Mouse (Mus musculus) intestine, embryonic 14.5 days (tissue): ENCODE measurements around the gene Cadm1. TPM values are rescaled to one million over a fixed set of nuclear protein-coding genes. Genes with fewer than 3 reads are reported as not detected.

Experiments used
- ATAC-seq: fragments of 200-750 bp; cut with Nextera tagmentation; replicated peaks from 2 replicates; pipeline ENCODE4 v1.8.0; 2017; ENCODE audit warnings: low read depth, moderate number of reproducible peaks, moderate TSS enrichment, moderate library complexity; ENCODE audit not compliant: low FRiP score, low TSS enrichment
- DNase-seq: peaks from one replicate; pipeline ENCODE4 v3.0.0-alpha.2; 2018; ENCODE audit warnings: low spot score
- H3K27ac ChIP-seq: fragments of 300-500 bp; sonication (generic); 2 replicates; pipeline ENCODE4 v1.5.1; 2014; ENCODE audit warnings: low read depth, mild to moderate bottlenecking, control low read depth
- H3K27me3 ChIP-seq: fragments of 300-500 bp; sonication (generic); replicated peaks from 2 replicates; pipeline ENCODE4 v1.6.1; 2014; ENCODE audit warnings: low read length, control low read depth; ENCODE audit not compliant: control insufficient read depth, insufficient read depth
- H3K36me3 ChIP-seq: fragments of 300-500 bp; sonication (generic); 2 replicates; pipeline ENCODE4 v1.6.1; 2014; ENCODE audit warnings: low read length, control low read depth; ENCODE audit not compliant: control insufficient read depth, insufficient read depth
- H3K4me1 ChIP-seq: fragments of 300-500 bp; sonication (generic); replicated peaks from 2 replicates; pipeline ENCODE4 v1.6.1; 2014; ENCODE audit warnings: low read length, control low read depth, mixed read lengths; ENCODE audit not compliant: control insufficient read depth, insufficient read depth
- H3K4me2 ChIP-seq: fragments of 300-500 bp; sonication (generic); 2 replicates; pipeline ENCODE4 v1.6.1; 2014; ENCODE audit warnings: low read length
- H3K4me3 ChIP-seq: fragments of 300-500 bp; sonication (generic); 2 replicates; pipeline ENCODE4 v1.5.1; 2014; ENCODE audit warnings: low read depth, low read length, control low read depth, mixed read lengths
- H3K9ac ChIP-seq: fragments of 300-500 bp; sonication (generic); 2 replicates; pipeline ENCODE4 v1.6.1; 2014; ENCODE audit warnings: mild to moderate bottlenecking, low read length
- H3K9me3 ChIP-seq: fragments of 300-500 bp; sonication (generic); 2 replicates; pipeline ENCODE4 v1.6.1; 2016; ENCODE audit warnings: low read length, control low read depth; ENCODE audit not compliant: control insufficient read depth
- WGBS: fragments of 180-500 bp; shearing (Covaris S2); extraction: QIAGEN DNeasy Blood & Tissue Kit; methylation state at CpG from one replicate; pipeline ENCODE4 v1.1.7; 2014; 5-methylcytosine and 5-hydroxymethylcytosine counted together
- polyA plus RNA-seq: library from polyadenylated mRNA; unstranded; fragments of >200 nt; fragmentation: Nextera tagmentation; extraction: Ambion mirVana; gene quantifications from 2 replicates; pipeline ENCODE4 v1.2.1, GENCODE M21; 2014

Cadm1 gene
- polyA plus RNA-seq, 1 experiment from 2014 or later: 74.7 TPM

GRCm38 (mm10) chr9:47603971-47604370 is 74.0 kb downstream of the Cadm1 start:
- WGBS: 67% methylated on average over 4 of the region's 4 CpGs
- Histone ChIP-seq H3K27me3 (no peaks in the 10 kb centered on the region), H3K36me3 (no peaks in the 10 kb centered on the region), H3K4me3 (no peak overlapping the region), H3K4me1 (no peaks in the 10 kb centered on the region), H3K4me2 (no peak overlapping the region), H3K9ac (no peak overlapping the region), H3K27ac (no peak overlapping the region), H3K9me3 (no peaks in the 10 kb centered on the region)
- ATAC-seq (no peak), DNase-seq (no peak)

GRCm38 (mm10) chr9:47605628-47606027 is 75.7 kb downstream of the Cadm1 start:
- Histone ChIP-seq H3K9me3 (no peaks in the 10 kb centered on the region), H3K4me3 (no peak overlapping the region), H3K27me3 (no peaks in the 10 kb centered on the region), H3K4me2 (no peak overlapping the region), H3K27ac (no peak overlapping the region), H3K4me1 (no peaks in the 10 kb centered on the region), H3K9ac (no peak overlapping the region), H3K36me3 (no peaks in the 10 kb centered on the region)
- WGBS: 89% methylated on average over 5 of the region's 5 CpGs
- ATAC-seq: no peak
- no peak for DNase-seq

- ATAC-seq: no peak
- DNase-seq: no peak
- Histone ChIP-seq H3K4me1 (no peaks in the 10 kb centered on the region), H3K27ac (no peak overlapping the region), H3K36me3 (no peaks in the 10 kb centered on the region), H3K27me3 (no peaks in the 10 kb centered on the region), H3K9ac (no peak overlapping the region), H3K4me3 (no peak overlapping the region), H3K4me2 (no peak overlapping the region), H3K9me3 (no peaks in the 10 kb centered on the region)
- 63% methylated on average over 7 of the region's 7 CpGs for WGBS
Observed at GRCm38 (mm10) chr9:47608441-47608840, 78.5 kb downstream of the Cadm1 start.

GRCm38 (mm10) chr9:47608921-47609320 is 78.9 kb downstream of the Cadm1 start:
- no peaks in the 10 kb centered on the region for H3K27me3 ChIP-seq
- H3K27ac ChIP-seq: no peak overlapping the region
- H3K4me3 ChIP-seq: no peak overlapping the region
- no peak overlapping the region for H3K9ac ChIP-seq
- DNase-seq: no peak
- H3K9me3 ChIP-seq: no peaks in the 10 kb centered on the region
- 44% methylated on average over 5 of the region's 6 CpGs for WGBS
- no peaks in the 10 kb centered on the region for H3K36me3 ChIP-seq
- H3K4me2 ChIP-seq: no peak overlapping the region
- no peaks in the 10 kb centered on the region for H3K4me1 ChIP-seq
- ATAC-seq: no peak

DNA sequence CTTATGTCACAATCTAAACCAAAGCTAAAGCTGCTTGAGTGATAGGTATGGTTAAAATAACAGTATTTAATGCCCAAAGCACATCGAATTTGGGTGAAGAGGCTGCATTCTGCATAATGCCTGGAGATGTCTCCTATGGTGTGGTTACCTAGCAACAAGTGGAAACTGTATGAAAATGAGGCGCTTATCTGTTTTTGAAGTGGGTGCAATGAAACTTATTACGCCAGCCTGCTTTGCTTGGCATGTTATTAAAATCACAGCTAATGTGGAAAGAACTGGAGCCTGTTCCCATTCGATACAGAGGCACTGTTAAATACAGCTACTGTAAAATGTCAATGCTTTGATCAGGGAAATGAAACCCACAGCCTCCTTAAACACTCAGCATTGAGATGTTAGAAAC is 79.5 kb downstream of the Cadm1 start:
- Histone ChIP-seq H3K9ac (no peak overlapping the region), H3K4me2 (no peak overlapping the region), H3K27me3 (no peaks in the 10 kb centered on the region), H3K27ac (no peak overlapping the region), H3K9me3 (no peaks in the 10 kb centered on the region), H3K36me3 (no peaks in the 10 kb centered on the region), H3K4me3 (no peak overlapping the region), H3K4me1 (no peaks in the 10 kb centered on the region)
- ATAC-seq (no peak), DNase-seq (no peak)
- WGBS: 80% methylated on average over 4 of the region's 4 CpGs

- WGBS: 65% methylated on average over 11 of the region's 11 CpGs
- Histone ChIP-seq H3K4me3 (no peak overlapping the region), H3K9ac (no peak overlapping the region), H3K9me3 (no peaks in the 10 kb centered on the region), H3K36me3 (no peaks in the 10 kb centered on the region), H3K4me1 (no peaks in the 10 kb centered on the region), H3K4me2 (no peak overlapping the region), H3K27me3 (no peaks in the 10 kb centered on the region), H3K27ac (no peak overlapping the region)
- ATAC-seq (no peak), DNase-seq (no peak)
Observed at GRCm38 (mm10) chr9:47610316-47610715, 80.3 kb downstream of the Cadm1 start.

DNA sequence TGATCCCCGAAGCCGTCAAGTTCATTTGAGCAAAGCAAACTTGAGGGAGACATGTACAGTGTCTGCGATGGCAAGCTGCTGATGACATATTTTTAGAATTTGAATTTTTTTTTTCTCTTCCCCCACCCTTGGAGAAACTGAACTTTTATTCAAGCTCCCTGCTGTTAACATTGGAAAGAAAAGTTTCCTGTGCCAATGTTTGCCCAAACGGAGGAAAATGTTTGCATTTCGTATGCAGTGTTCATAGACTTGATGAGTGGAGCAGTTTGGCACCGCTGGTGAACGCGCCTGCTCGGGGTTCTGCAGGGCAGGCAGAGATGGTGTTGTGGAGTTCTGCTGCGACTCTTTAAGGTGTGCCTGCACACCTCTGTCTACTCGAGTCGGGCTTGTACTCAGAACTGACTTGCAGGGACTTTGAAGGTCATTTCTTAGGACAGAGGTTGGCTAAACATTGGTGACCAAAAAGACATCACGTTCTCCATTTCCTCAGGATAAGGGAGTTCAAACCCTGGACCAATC is 83.0 kb downstream of the Cadm1 start:
- WGBS: 76% methylated on average over 13 of the region's 13 CpGs
- Histone ChIP-seq H3K27me3 (no peaks in the 10 kb centered on the region), H3K4me1 (peaks cover 14% of the 10 kb centered on the region), H3K9me3 (no peaks in the 10 kb centered on the region), H3K4me3 (no peak overlapping the region), H3K27ac (no peak overlapping the region), H3K4me2 (no peak overlapping the region), H3K36me3 (no peaks in the 10 kb centered on the region), H3K9ac (no peak overlapping the region)
- ATAC-seq: no peak
- DNase-seq: no peak

- DNase-seq: no peak
- Histone ChIP-seq H3K4me2 (no peak overlapping the region), H3K4me3 (no peak overlapping the region), H3K36me3 (no peaks in the 10 kb centered on the region), H3K9me3 (no peaks in the 10 kb centered on the region), H3K4me1 (peaks cover 19% of the 10 kb centered on the region), H3K9ac (no peak overlapping the region), H3K27ac (no peak overlapping the region), H3K27me3 (0 out of 2 replicates have a peak, but pooled peaks cover 4% of the 10 kb centered on the region)
- WGBS: 90% methylated on average over 6 of the region's 6 CpGs
- ATAC-seq: no peak
Observed at GRCm38 (mm10) chr9:47615049-47615448, 85.1 kb downstream of the Cadm1 start.

DNA sequence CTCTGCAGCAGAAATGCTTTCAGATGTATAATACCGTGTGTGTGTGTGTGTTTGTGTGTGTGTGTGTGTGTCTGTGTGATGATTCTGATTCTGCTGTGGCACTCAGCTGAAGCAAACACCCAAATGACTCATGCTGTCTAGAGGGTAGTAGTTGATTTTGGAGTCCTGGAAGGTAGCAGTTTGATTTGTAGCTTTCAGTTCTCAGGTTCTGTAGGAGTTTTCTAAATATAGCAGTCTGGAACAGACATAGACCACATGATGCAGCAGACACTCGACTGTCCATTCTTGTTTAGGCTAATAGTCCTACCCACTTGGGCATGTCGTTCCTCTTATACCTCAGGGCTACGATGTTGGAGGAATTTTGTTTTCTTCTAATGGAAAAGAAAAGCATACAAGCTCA is 86.4 kb downstream of the Cadm1 start:
- WGBS: 29% methylated on average over 4 of the region's 4 CpGs

More for the DNA sequence above, 86.4 kb downstream of the Cadm1 start:
- Histone ChIP-seq H3K36me3 (no peaks in the 10 kb centered on the region), H3K27me3 (0 out of 2 replicates have a peak, but pooled peaks cover 6% of the 10 kb centered on the region), H3K4me3 (no peak overlapping the region), H3K4me1 (peaks cover 19% of the 10 kb centered on the region), H3K27ac (no peak overlapping the region), H3K4me2 (no peak overlapping the region), H3K9ac (no peak overlapping the region), H3K9me3 (no peaks in the 10 kb centered on the region)
- ATAC-seq (no peak), DNase-seq (no peak)
